Mouse (Mus musculus): ENCODE measurements around the gene Kcnj8. TPM values are rescaled to one million over a fixed set of nuclear protein-coding genes. Genes with fewer than 3 reads are reported as not detected.

Gene Kcnj8
- polyA plus RNA-seq, 1 experiment from 2014 or later = 3.4 TPM

DNA sequence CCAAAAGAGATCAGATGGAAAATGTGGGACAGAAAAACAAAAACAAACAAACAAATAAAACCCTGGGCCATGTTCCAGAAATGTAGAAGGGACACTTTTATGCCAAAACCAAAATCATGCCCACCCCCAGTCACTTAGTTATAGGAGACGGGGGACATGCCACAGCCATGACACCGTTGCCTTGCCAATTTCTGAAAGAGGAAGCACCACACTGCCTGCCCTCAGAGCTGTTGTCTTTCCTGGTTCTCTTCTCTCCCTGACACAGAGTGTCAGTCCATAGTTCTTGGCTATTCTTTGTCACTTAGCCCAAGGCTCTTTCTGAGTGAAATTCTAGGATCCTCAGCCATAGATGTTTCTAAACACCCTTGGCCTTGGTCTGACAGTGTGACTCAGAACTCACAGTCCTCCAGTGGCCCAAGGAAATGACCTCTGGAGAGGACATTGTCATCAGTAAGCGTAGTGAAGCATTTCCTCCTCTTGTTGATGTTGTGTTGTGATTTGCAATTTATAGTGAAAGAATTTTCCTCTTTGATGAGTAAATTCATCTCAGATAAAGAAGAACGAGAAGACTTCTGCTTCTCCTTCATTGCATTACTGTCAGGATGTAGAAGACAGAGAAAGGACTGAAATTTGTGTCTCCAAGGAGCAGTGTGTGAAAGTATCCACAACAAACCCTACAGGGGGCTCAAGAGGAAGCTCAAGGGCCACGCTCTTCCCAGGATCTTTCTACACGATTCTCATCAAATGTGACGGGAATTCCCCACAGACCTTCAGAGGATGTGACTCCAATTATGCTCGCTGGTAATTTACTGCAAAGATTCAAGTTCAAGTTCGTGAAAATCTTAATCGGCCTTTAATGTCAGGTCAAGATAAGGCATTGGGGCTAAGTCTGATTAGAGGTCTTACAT lies 12.4 kb downstream of the Kcnj8 start:
- no peak for ATAC-seq (ENCODE audit: insufficient read depth, low FRiP score, low TSS enrichment)
- H3K4me3 ChIP-seq (ENCODE audit: low read depth, low read length) = no peak overlapping the region

DNA sequence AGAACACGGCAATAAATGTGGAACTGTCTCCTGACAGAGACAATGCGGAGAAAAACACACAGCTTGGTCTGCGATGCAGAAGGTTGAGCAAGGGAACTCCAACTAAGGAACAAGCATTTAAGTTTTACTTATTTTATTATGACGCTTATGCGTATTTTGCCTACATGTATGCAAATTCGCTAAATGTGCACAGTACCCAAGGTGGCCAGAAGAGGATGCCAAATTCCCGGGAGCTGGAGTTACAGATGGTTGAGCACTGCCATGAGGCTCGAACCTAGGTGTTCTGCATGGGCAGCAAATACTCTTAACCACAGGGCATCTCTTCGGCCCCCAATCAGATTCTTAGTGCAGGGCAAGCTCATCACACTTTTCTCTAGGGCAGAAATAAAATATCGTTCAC lies 13.3 kb downstream of the Kcnj8 start:
- H3K27me3 ChIP-seq (ENCODE audit: control insufficient read depth, insufficient read depth, low read length) = no peaks in the 10 kb centered on the region
- H3K4me2 ChIP-seq (ENCODE audit: low read depth) = no peak overlapping the region
- no peak overlapping the region for H3K4me3 ChIP-seq (ENCODE audit: low read depth, low read length)
- WGBS = 85% methylated on average over 10 of the region's 10 CpGs
- no peak overlapping the region for H3K9ac ChIP-seq (ENCODE audit: low read length)
- no peaks in the 10 kb centered on the region for H3K4me1 ChIP-seq (ENCODE audit: control insufficient read depth, insufficient read depth, low read length)
- no peaks in the 10 kb centered on the region for H3K9me3 ChIP-seq (ENCODE audit: control insufficient read depth, low read length)
- ATAC-seq (ENCODE audit: insufficient read depth, low FRiP score, low TSS enrichment) (no peak), DNase-seq (ENCODE audit: low spot score) (no peak)
- H3K27ac ChIP-seq (ENCODE audit: low read depth, low read length) = no peak overlapping the region
- no peaks in the 10 kb centered on the region for H3K36me3 ChIP-seq (ENCODE audit: control insufficient read depth, insufficient read depth, low read length)

More for the DNA sequence above, 12.4 kb downstream of the Kcnj8 start:
- DNase-seq (ENCODE audit: low spot score) = no peak
- whole genome bisulfite sequencing = 82% methylated on average over 10 of the region's 10 CpGs
- Histone ChIP-seq H3K4me1 (ENCODE audit: control insufficient read depth, insufficient read depth, low read length) (no peaks in the 10 kb centered on the region), H3K9me3 (ENCODE audit: control insufficient read depth, low read length) (no peaks in the 10 kb centered on the region), H3K36me3 (ENCODE audit: control insufficient read depth, insufficient read depth, low read length) (no peaks in the 10 kb centered on the region), H3K27me3 (ENCODE audit: control insufficient read depth, insufficient read depth, low read length) (no peaks in the 10 kb centered on the region), H3K27ac (ENCODE audit: low read depth, low read length) (no peak overlapping the region), H3K9ac (ENCODE audit: low read length) (no peak overlapping the region), H3K4me2 (ENCODE audit: low read depth) (no peak overlapping the region)

DNA sequence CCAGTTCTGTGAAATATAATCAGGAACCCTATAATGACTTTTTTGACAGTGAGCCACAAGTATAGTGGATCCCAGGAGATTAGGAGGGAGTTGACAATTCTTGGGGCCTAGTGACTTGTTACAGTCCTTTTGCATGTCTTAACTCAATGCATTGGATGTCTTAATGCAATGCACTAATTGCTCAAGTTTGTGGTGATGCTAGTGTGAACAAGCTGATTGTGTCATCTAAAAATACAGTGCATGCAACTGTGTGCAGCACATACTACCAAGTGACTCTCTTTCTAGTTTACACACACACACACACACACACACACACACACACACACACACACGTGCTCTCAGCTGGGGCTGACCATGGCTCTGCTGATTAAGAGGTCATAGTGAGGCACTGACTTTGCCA lies 15.4 kb downstream of the Kcnj8 start:
- H3K27me3 ChIP-seq (ENCODE audit: control insufficient read depth, insufficient read depth, low read length) = no peaks in the 10 kb centered on the region
- no peak overlapping the region for H3K9ac ChIP-seq (ENCODE audit: low read length)
- no peaks in the 10 kb centered on the region for H3K9me3 ChIP-seq (ENCODE audit: control insufficient read depth, low read length)
- H3K4me1 ChIP-seq (ENCODE audit: control insufficient read depth, insufficient read depth, low read length) = no peaks in the 10 kb centered on the region
- H3K27ac ChIP-seq (ENCODE audit: low read depth, low read length) = no peak overlapping the region
- no peak for DNase-seq (ENCODE audit: low spot score)
- no peak for ATAC-seq (ENCODE audit: insufficient read depth, low FRiP score, low TSS enrichment)
- WGBS = 72% methylated on average over 1 of the region's 1 CpGs
- no peak overlapping the region for H3K4me3 ChIP-seq (ENCODE audit: low read depth, low read length)
- H3K36me3 ChIP-seq (ENCODE audit: control insufficient read depth, insufficient read depth, low read length) = no peaks in the 10 kb centered on the region
- no peak overlapping the region for H3K4me2 ChIP-seq (ENCODE audit: low read depth)

DNA sequence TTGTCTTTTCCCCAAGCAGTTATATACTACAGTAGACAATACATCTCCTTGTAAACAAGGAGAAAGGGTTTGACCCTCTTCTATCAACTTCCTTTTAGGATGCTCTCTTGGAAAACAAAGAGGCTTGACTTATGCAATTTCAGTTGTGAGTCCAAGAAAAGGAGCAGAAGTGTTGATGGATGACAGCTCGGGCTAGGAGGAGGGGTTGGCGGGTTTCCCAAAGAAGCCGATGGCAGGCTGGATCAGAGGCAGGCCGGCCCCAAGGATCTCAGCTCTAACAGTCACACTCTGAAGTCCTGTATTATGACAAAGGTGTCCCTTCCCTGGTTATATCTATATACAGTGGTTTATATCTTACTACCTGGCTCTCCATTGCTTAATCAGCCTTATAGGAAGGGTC lies 19.9 kb downstream of the Kcnj8 start:
- DNase-seq (ENCODE audit: low spot score) (no peak), ATAC-seq (ENCODE audit: insufficient read depth, low FRiP score, low TSS enrichment) (no peak)
- H3K9me3 ChIP-seq (ENCODE audit: control insufficient read depth, low read length) = no peaks in the 10 kb centered on the region
- H3K4me3 ChIP-seq (ENCODE audit: low read depth, low read length) = no peak overlapping the region
- 82% methylated on average over 4 of the region's 4 CpGs for WGBS
- H3K9ac ChIP-seq (ENCODE audit: low read length) = no peak overlapping the region
- no peak overlapping the region for H3K4me2 ChIP-seq (ENCODE audit: low read depth)
- no peaks in the 10 kb centered on the region for H3K27me3 ChIP-seq (ENCODE audit: control insufficient read depth, insufficient read depth, low read length)
- no peaks in the 10 kb centered on the region for H3K36me3 ChIP-seq (ENCODE audit: control insufficient read depth, insufficient read depth, low read length)
- H3K4me1 ChIP-seq (ENCODE audit: control insufficient read depth, insufficient read depth, low read length) = no peaks in the 10 kb centered on the region
- no peak overlapping the region for H3K27ac ChIP-seq (ENCODE audit: low read depth, low read length)

DNA sequence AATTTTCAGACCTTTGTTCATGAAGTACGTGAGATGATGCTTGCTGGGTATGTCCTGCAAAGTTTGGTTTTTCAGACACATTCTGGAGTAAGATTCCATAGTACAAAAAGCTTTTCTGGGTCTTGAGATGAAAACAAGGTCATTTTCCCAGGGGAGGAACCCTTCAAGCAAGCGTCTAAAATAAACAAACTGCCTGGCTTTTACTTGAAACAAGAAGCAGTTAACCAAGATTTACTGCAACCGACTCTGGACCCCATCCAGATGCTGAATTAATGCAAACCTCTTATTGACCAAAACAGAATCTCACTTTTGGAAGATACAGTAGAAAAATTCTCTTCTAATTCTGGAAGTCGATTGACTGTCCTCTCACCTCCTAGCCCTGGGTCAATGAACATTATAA lies 20.5 kb downstream of the Kcnj8 start:
- ATAC-seq (ENCODE audit: insufficient read depth, low FRiP score, low TSS enrichment) (no peak), DNase-seq (ENCODE audit: low spot score) (no peak)
- 70% methylated on average over 4 of the region's 4 CpGs for WGBS
- Histone ChIP-seq H3K36me3 (ENCODE audit: control insufficient read depth, insufficient read depth, low read length) (no peaks in the 10 kb centered on the region), H3K4me1 (ENCODE audit: control insufficient read depth, insufficient read depth, low read length) (no peaks in the 10 kb centered on the region), H3K27ac (ENCODE audit: low read depth, low read length) (no peak overlapping the region), H3K9ac (ENCODE audit: low read length) (no peak overlapping the region), H3K27me3 (ENCODE audit: control insufficient read depth, insufficient read depth, low read length) (no peaks in the 10 kb centered on the region), H3K4me3 (ENCODE audit: low read depth, low read length) (no peak overlapping the region), H3K9me3 (ENCODE audit: control insufficient read depth, low read length) (no peaks in the 10 kb centered on the region), H3K4me2 (ENCODE audit: low read depth) (no peak overlapping the region)

DNA sequence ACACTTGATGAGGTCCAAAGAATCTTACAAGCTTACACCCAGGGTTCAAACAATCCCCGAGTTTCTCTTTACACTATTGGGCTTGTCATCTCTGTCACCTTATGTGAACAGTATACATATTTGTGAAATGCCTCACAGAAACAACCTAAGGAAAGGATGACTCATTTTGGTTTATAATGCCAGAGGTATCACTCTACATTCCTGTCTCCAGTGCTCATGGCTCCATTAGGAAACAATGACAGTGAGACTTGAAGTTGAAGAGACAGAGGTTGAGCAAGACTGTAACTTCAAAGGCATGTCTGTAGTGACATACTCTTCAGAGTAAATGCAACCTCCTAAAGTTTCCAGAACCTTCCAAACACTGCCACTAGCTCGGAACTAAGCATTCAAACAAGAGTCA lies 23.0 kb downstream of the Kcnj8 start:
- Histone ChIP-seq H3K36me3 (ENCODE audit: control insufficient read depth, insufficient read depth, low read length) (no peaks in the 10 kb centered on the region), H3K9ac (ENCODE audit: low read length) (no peak overlapping the region), H3K9me3 (ENCODE audit: control insufficient read depth, low read length) (no peaks in the 10 kb centered on the region), H3K27ac (ENCODE audit: low read depth, low read length) (no peak overlapping the region), H3K27me3 (ENCODE audit: control insufficient read depth, insufficient read depth, low read length) (no peaks in the 10 kb centered on the region), H3K4me2 (ENCODE audit: low read depth) (no peak overlapping the region), H3K4me1 (ENCODE audit: control insufficient read depth, insufficient read depth, low read length) (no peaks in the 10 kb centered on the region), H3K4me3 (ENCODE audit: low read depth, low read length) (no peak overlapping the region)
- DNase-seq (ENCODE audit: low spot score) = no peak
- 85% methylated on average over 2 of the region's 2 CpGs for WGBS
- no peak for ATAC-seq (ENCODE audit: insufficient read depth, low FRiP score, low TSS enrichment)

DNA sequence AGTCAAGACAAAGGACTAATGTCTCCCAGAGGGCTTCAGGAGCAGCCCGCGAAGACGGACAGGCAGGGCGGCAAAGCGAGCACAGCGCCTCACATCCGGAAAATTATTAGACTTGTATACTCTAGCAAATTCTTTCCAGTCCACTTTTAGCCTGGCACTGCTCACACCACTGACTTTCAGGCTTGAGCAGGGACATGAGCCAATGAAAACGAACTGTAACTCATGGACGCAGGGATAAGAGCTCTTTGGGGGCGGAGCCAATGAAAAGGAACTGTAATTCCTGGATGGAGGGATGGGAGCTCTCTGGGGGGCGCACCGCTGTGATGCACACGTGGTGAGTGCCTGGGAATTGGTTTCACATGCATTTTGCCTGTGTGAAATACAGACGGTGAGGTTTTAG lies 26.3 kb downstream of the Kcnj8 start:
- no peak overlapping the region; the same call in 1 of the 2 replicates for H3K4me2 ChIP-seq (ENCODE audit: low read depth)
- H3K9ac ChIP-seq (ENCODE audit: low read length) = no peak overlapping the region
- DNase-seq (ENCODE audit: low spot score) = no peak
- WGBS = 62% methylated on average over 14 of the region's 14 CpGs
- H3K36me3 ChIP-seq (ENCODE audit: control insufficient read depth, insufficient read depth, low read length) = no peaks in the 10 kb centered on the region
- H3K27ac ChIP-seq (ENCODE audit: low read depth, low read length) = no peak overlapping the region
- no peaks in the 10 kb centered on the region for H3K4me1 ChIP-seq (ENCODE audit: control insufficient read depth, insufficient read depth, low read length)
- no peak; the same call in 1 of the 2 replicates for ATAC-seq (ENCODE audit: insufficient read depth, low FRiP score, low TSS enrichment)
- H3K9me3 ChIP-seq (ENCODE audit: control insufficient read depth, low read length) = no peaks in the 10 kb centered on the region
- H3K27me3 ChIP-seq (ENCODE audit: control insufficient read depth, insufficient read depth, low read length) = no peaks in the 10 kb centered on the region
- no peak overlapping the region for H3K4me3 ChIP-seq (ENCODE audit: low read depth, low read length)

DNA sequence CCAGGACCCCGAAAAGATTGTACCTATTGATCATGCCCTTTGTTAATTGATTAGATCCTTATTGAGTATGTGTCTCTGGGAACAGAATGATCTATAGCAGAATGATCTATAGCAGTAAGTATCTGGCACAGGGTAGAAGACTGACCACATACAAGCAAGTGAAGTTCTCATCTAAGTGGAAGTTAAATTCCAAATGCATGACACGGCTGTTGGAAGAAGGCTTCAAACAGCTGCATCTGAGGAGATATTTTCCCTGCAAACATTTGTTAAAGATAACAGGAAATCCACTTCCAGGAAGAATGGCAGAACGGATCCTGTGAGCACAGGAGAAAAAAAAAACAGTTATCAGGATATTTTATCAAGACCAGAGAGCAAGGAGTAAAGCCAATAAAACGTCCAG lies 27.8 kb downstream of the Kcnj8 start:
- Histone ChIP-seq H3K27ac (ENCODE audit: low read depth, low read length) (no peak overlapping the region), H3K9me3 (ENCODE audit: control insufficient read depth, low read length) (no peaks in the 10 kb centered on the region), H3K4me3 (ENCODE audit: low read depth, low read length) (no peak overlapping the region), H3K4me2 (ENCODE audit: low read depth) (no peak overlapping the region), H3K27me3 (ENCODE audit: control insufficient read depth, insufficient read depth, low read length) (no peaks in the 10 kb centered on the region), H3K36me3 (ENCODE audit: control insufficient read depth, insufficient read depth, low read length) (no peaks in the 10 kb centered on the region), H3K9ac (ENCODE audit: low read length) (no peak overlapping the region), H3K4me1 (ENCODE audit: control insufficient read depth, insufficient read depth, low read length) (no peaks in the 10 kb centered on the region)
- ATAC-seq (ENCODE audit: insufficient read depth, low FRiP score, low TSS enrichment) (no peak), DNase-seq (ENCODE audit: low spot score) (no peak)
- 84% methylated on average over 4 of the region's 4 CpGs for whole genome bisulfite sequencing

DNA sequence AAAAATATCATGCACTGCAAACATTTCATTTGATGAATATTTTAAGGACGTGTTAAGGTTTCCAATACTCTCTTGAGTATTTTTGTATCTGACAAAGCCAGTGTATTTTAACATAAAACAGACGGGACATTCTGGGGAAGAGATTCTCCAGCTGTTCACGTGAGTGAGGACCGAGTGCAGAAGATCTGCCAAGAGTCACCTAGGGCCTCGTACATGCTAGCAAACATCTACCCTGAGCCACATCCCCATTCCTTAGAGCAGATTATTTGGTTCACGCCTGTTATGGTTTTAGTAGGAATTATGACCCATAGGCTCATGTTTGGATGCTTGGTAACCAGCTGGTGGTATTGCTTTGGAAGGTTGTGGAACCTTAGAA lies 28.6 kb downstream of the Kcnj8 start:
- no peak for ATAC-seq (ENCODE audit: insufficient read depth, low FRiP score, low TSS enrichment)
- no peak overlapping the region for H3K4me2 ChIP-seq (ENCODE audit: low read depth)
- WGBS = 94% methylated on average over 6 of the region's 6 CpGs
- H3K27ac ChIP-seq (ENCODE audit: low read depth, low read length) = no peak overlapping the region
- no peak overlapping the region for H3K4me3 ChIP-seq (ENCODE audit: low read depth, low read length)
- no peaks in the 10 kb centered on the region for H3K4me1 ChIP-seq (ENCODE audit: control insufficient read depth, insufficient read depth, low read length)
- no peaks in the 10 kb centered on the region for H3K27me3 ChIP-seq (ENCODE audit: control insufficient read depth, insufficient read depth, low read length)
- no peak overlapping the region for H3K9ac ChIP-seq (ENCODE audit: low read length)
- DNase-seq (ENCODE audit: low spot score) = no peak
- no peaks in the 10 kb centered on the region for H3K9me3 ChIP-seq (ENCODE audit: control insufficient read depth, low read length)
- H3K36me3 ChIP-seq (ENCODE audit: control insufficient read depth, insufficient read depth, low read length) = no peaks in the 10 kb centered on the region

Data from neural tube, embryonic 11.5 days (tissue).